Mouse (Mus musculus): ENCODE data around the gene Gm9821.

Gm9821 gene

DNA sequence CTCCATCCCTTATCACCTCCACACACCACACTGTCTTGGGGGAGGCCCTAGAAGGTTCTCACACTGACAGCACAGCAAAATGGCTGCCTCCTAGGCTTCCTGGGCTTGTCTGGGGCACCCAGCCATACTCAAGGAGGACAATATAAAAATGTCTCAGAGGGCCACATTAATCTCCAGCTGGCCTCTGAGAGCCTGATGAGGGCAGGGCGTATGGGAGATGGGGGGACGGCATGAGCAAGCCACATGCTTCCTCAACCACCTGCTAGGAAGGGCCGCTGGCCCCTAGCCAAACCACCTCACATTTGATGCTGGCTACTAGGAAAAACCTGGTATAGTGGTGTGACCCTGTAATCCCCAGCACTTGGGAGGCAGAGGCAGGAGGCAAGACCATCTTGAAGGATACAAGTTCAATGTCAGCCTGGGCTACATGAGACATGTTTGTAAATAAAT, 3.3 kb downstream of the Gm9821 start:
- no peak for DNase-seq (ENCODE audit: low spot score in 2 of 2)

DNA sequence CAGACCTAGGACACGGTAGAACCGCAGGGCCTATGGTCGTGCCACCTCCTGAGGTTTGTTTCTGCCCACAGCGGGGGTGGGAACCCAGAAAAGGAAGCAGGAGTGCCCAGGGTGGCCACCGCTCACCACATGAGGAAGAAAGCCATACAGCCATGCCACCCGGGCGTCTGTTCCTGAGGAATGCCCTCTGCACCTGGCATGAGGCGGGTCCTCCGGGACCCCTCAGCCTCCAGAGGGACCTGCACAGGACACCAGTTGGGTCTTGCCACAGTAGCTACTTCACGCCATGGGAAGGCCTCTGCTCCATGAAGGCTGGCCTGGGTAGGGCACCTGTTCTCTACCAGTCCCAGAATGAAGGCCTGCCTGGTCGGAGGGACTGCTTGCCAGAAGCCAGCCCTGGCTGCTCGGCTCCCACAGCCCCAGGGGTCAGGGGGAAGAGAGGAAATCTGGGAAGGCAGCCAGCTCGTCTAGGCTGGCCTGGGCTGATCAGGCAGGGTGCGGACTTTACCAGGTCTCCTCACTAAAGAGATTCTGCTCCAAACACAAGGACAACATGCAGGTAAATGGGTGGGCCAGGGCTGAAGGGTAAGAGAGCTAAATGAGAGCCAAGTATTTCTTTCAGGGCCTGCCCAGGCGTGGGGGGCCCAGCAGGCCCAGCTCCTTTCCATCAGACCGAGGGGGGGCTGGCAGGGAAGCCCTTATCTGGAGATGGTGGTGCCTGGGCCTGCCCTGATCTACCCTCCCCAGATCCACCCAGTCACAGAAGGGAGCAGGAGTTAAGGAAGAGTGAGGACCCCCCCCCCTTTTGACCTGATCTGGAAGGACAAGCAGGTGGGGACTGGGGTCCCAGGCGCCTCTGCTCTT, 4.1 kb downstream of the Gm9821 start:
- peak; percentile 60 to 68 for DNase-seq (ENCODE audit: low spot score in 2 of 2)

DNA sequence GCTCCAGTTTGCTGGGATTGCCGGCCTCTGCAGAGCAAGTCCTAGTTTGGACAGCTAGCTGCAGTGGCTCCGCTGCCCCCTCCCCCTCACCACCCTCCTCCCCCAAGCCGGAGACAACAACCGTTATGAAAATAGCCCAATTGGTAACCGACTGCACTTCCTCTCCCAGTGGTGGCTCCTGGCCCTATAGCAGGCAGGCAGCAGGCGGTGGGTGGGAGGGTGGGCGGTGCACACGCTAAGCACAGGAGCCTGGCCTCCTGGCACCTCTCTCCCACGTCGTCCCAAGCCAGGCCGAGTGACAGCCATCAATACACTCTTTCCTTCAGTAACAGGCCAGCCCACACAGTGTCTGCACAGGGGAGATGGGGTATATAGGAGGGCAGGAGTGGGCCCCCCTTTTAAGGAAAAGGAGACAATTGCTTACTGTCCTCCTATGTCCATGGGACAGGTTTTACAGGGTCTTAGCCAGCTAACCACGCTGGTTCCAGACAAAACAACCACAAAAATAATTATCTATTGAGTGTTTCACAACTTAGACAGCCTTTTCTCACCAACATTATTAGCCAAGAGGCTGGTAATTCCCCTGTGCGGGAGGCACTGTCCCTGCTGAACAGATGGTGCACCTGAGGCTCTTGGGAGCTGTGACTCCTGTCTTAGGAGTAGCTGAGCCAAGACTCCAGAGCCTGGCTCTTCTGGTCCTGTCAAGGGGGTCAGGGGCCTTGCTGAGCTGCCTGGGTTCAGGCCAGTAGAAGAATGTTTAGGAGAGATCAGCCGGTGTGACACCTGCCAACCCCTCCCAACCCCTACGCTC, 5.0 kb downstream of the Gm9821 start:
- peak; percentile 56 to 74 for DNase-seq (ENCODE audit: low spot score in 2 of 2)

DNA sequence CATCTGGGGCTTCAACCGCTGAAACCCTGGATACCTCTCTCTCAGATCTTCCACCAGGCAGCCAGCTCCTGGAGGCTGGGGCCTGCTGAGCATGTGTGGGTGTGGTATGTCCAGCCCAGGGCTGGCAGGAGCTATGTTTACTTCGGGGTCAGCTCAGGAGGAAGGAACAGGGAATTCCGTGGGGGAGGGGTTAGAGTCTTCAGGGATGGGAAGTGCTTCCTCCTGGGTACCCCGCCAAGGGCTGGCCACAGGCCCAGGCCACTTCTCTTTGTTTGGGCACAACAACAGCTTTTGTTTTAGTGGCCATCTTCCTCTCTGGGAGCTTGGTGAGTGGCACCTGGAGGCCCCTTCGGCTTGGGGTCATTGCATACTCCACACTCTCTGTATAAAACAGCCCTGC, 8.3 kb downstream of the Gm9821 start:
- peak; percentile 85 to 90 for DNase-seq (ENCODE audit: low spot score in 2 of 2)

DNA sequence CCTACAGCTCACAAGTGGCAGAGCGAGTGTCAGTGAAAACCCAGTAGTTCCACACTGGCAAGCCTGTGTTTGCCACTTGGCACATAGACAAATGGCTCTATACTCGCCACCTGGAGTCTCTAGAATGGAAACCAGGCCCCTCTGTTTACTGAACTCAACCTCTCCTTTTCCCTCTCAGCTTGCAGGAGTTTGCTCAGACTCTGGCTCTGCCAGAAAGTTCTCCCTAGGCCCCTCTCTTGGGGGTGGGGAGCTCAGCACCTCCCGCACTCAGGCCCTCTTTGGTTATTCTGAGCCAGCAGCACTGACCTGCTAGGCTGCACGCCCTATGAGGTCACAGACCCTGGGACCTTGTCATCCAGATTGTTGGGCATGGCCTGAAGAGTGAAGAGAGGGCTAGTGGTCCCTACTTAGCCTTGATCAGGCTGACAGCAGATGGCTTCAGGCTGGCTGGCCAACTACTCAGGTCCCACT, 9.7 kb downstream of the Gm9821 start:
- DNase-seq (ENCODE audit: low spot score in 2 of 2) = no peak

DNA sequence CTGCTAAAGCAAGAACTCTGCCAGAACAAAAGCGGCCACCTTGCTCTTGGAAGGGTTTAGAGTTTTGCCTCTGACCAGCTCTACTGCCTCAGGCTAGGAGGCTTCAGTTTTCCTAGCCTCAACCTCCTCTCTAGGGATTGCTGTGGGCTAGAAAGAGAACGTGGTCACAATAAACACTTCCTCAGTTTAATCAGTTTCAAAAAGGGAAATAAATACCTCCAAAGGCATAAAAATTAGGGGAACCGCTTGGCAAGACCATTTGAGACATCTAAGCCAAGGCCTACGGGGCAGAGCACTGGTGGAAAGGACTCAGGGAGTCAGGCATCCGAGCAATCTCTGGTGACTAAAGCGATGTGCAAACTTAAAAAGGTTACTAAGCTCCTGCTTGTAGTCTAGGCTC, 10.4 kb downstream of the Gm9821 start:
- no peak for DNase-seq (ENCODE audit: low spot score in 2 of 2)

DNA sequence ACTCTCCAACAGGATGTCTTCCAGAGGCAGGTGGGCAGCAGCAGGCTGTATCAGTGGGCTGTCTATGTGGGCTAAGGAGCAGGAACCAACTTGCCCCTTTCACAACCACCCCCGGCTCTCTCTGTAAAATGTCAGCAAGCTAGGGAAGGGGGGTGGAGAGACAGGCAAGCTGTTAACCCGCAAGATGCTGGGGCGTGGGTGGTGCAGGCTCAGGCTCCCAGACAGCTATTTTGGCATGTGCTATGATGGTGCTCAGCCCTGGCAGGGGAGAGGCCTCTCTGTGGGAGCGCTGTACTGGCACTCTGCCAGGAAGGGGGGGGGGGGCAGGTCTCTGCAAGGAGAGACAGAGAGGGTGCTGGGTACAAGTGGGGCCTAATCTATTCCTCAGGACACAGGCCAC, 11.6 kb downstream of the Gm9821 start:
- DNase-seq (ENCODE audit: low spot score in 2 of 2) = no peak

DNA sequence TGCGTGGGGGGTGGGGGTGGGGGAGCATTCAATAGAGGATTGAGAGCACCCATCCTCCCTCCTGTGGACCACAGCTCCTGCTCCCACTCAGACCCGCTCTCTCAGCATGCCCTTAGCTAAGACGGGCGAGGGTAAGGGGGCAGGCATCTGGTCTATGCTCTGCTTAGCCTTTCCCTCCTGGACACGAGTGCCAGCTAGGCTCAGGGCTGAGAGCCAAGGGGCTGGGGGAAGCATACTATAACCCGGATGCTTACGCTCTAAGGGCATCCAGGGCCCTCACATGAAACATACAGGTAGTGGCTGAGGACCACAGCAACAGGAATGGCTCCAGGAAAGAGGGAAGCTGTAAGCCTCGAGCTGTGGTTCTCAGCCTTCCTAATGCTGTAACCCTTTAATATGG, 12.5 kb downstream of the Gm9821 start:
- no peak for DNase-seq (ENCODE audit: low spot score in 2 of 2)

DNA sequence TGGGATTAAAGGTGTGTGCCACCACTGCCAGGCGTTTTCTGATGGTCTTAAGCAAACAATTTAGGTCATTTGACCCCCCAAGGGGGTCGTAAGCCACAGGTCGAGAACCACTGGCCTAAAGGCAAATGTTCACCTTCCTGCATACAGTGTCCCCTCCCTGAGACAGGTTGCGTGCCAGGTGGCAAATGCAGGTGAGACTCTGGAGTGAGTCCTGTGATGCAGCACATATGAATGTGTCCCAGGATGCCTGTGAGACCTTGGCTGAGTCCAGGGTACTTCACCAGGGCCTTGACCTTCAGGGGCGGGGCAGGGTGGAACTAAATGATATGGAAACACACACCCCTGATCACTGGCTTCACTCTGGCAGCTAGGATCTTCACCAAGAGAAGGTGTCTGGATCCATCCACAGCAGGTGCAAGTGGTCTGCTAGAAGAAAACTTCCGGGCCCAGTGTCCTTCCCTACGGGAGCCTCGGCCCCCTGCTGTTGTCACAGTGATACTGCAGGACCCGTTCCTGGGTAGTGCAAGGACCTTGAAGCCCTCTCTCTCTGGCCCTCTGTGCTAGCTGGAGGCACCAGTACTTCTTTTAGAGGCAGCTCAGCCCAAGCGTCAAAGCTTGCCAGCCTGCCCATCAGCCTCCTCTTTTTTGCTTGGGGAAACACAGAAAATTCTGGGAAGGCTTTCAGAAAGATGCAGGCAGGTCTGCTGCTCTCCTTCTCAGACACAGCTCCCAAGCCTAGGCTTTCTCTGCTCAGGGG, 13.4 kb downstream of the Gm9821 start:
- DNase-seq (ENCODE audit: low spot score in 2 of 2) = no peak

DNA sequence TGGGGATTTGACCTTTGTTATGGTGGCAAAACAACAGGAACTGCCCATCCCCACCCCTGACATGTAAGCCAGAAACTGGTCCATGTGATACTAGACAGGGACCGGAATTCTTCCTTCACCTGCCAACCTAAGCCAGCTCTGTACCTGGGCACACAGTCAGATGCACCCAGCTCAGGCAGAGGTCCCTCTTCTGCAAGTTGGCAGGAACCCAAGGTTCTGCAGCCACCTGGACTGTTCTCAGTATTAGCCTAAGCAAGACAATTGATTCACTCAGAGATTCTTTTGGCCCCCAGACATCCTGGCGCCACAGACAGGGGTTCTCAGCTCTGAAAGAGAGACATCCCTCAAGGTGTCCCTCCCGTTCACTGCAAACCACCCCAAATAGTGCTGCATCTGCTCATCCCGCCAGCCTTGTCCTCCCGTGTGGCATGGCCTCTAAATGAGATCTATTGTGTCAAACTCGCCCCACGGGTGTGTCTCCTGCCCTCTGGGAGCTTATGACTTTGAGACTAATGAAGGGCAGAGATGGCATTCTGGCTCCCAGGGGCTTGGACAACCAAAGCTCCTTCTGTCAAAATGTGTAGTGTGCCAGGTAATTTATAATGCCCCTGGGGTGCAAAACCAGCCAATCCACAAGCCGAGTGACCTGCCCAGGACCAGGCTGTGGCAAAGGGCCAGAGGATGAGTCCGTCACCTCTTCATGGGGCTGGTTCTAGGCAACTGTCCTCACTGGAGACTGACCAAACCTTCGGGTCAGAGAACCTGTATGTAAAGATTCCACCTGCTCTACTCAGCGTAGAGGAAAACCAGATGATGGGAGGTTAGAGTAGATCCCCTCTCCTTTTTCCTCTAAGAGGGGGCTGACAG, 14.3 kb downstream of the Gm9821 start:
- no peak for DNase-seq (ENCODE audit: low spot score in 2 of 2)

DNA sequence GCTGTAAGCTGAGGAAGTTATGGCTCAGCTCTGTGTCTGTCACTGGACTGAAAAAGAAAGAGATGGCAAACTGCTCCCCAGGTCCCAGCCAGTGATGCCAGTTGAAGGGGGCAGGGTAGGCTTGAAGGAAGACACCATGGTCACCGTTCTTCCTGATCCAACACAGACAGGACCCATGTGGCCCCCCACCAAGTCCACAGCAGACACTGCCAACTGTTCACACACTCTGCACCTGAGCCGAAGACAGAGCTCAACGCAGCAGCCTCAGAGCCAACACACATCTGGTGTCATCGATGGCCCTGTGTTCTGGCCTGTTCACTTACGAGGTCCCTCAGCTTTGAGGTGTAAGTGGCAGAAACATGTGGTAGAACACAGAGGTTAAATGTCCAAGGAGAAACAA, 15.0 kb downstream of the Gm9821 start:
- no peak for DNase-seq (ENCODE audit: low spot score in 2 of 2)

DNA sequence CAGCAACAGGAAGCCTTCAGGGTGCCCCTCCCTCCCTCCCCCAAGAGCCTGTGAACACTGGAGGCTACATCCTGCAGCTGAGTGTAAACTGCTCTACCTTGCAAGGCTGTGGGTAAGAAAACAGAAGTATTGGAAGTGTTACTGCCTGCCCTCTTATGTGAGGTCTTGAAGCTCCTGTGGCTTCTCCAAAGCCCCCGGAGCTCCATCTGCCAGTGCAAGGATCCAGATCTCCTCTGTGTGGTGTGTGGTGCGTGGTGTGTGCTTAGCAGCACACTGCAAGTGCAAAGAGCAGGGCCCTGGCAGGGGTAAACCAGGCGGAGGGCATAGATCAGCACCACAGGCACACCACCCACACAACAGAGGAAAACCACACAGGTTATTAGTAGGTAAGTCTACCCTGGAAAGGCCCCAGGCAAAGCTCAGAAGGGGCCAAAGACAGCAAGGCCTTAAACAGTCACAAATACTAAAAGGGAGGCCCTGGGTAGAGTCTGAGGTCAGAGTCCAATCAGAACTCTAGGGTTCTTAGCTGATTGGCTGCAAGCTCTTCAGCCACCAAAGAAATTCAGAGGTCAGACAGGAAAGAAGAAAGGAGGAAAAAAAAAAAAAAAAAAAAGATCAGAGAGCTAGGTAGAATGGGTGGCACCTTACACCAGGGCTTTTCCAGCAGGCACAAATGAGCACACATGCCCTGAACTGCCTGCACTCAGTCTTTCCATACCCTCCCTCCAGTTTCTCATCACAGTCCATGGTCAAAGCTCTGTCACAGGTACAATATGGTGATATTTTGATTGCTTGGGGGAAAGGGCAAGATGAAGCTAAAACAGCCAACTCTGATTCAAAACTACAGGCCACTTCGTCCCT, 16.6 kb downstream of the Gm9821 start:
- no peak for DNase-seq (ENCODE audit: low spot score in 2 of 2)

DNA sequence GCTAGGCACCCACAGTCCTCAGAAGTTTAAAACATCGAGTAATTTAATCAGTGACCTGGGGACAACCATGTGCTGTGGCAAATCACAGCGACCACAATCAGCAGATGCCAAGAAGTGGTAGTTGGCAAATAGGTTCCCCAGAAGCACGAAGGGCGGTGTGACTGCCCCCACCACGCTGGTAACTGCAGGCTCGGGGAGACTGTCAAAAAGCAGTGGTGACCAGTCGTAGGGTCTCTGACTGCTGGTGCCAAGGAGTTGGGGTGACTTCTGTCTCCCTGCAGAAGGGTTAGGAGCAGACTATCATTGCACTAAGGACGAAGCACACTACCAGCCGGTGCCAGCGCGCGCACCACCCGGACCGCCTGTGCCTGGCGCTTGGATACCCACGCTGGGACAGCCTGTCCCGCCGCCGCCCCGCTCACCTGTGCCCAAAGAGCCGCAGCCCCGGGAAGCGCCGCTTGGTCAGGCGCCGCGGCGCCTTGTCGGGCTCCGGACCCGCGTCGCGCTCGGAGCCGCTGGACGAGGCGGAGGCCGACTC, 17.4 kb downstream of the Gm9821 start:
- DNase-seq (ENCODE audit: low spot score in 2 of 2) = no peak

DNA sequence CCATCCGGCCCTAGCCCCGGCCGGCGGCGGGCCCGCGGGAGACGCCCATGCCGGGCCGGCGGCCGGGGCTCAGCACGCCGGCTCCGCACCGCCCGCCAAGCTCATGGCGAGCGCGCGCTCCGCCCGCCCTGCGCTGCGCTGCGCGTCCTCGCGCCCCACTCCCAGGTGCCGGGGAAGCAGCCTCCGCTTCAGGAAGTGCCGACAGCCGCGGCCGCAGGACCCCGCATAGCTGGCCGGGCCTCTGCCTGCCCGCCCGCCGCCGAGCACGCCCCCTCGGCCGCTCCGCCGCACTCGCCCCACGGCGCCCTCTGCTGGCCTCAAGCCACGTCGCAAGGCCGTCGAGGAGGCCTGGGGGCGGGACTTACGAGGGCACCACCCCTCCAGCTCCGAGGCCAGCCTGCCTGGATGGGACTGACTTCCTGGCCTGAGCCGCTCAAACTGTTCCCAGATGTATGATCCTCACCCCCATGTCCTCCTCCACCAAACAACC, 18.0 kb downstream of the Gm9821 start:
- peak; percentile 96 to 97 for DNase-seq (ENCODE audit: low spot score in 2 of 2)

DNA sequence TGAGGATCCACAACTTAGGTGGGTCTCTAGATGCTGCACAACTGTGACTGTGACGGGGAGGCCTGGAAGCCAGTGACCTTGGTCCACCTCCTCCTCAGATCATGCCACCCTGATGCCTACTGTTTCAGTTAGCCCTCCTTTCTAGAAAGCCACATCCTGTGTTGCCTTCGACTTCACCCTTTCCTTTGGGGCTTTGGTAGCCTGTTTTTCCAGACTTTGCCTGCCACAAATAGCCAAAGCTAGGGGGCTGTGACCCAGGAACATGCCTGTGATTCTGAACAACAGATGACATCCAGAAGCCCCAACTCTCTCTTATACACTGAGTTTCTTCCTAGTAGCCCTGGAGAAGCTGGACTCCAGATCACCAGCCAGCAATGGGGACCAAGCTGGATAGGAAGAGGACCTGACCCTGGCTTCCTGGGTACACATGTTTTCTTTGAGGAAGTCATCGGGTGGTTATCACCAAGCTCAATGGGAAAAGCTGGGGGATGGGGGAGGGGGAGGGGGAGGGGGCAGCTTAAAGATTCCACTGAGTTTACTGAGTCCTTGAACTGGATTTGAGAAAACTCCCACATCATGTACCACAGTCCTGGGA, 19.2 kb downstream of the Gm9821 start:
- no peak for DNase-seq (ENCODE audit: low spot score in 2 of 2)

DNA sequence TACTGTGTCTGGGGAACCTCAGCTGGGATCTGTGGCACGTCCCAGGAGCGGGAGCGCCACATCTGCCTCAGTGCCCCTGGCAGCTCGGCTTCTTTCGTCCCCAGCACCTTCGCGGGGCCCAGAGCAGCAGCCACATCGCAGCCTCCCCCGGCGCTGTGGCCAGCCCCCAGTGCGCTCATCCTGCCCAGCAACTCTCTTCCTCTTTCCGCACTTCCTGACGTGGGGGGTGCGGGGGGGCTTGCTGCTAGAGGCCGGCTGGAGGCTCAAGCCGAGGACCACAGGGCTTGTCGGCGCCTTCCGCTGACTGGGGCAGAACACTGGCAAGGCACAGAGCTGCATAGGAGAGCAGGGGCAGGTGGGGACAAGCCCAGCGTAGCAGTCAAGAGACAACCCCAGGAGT, 19.9 kb downstream of the Gm9821 start:
- peak; percentile 79 to 91 for DNase-seq (ENCODE audit: low spot score in 2 of 2)

DNA sequence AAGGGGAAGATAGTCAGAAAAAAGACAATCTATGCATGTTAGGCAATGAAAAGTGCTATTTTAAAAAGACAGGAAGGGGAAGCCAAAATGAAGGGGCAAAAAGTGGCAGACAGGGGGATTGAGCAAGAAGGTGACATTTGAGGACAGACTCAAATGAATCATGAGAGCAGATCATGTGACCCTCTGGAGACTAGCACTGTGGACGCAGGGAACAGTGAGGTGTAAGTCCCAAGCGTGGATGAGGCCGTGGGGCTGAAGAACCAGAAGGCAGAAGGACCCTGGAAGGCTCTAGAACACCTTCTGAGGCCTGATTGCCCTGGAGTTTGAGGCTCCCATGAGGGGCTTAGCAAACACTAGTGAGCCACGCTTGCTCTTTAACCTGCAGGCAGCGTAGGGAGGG, 20.9 kb downstream of the Gm9821 start:
- DNase-seq (ENCODE audit: low spot score in 2 of 2) = no peak

DNA sequence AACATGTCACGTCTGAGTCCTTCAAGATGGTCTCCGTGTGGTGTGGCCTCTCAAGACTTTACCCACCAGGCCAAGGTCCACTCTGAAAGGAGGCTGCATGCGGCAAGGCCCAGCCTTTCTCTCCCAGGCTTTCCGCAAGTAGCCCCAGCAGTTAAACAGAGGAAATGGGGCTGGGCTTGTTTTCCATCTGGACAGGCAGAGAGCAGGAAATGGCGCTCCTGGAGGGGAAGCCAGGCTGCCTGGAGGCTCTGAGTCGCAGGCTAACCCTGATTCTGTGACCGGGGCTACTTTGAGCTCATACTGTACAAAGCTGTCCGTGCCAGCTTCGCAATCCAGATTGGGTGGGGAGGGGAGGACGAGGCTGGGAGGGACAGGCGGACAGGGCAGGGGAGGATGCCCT, 22.5 kb downstream of the Gm9821 start:
- peak; percentile 63 to 76 for DNase-seq (ENCODE audit: low spot score in 2 of 2)

Data from heart, adult 9 months (tissue).